8 mouse cellular contexts compared by ENCODE assay signal in genomic region chr4:3080385-3081125, GRCm38 (mm10).
A peak's percentile ranks its signal among the peaks of the same experiment; 100 is the strongest.
DNase-seq lines count a peak whose midpoint lies in the region; ATAC-seq and TF ChIP-seq lines count a peak whose summit lies in the region.

No protein-coding gene starts in this region.

- H3K9ac ChIP-seq in embryonic facial prominence, embryonic 15.5 days, result no peak overlapping the region
- H3K9ac ChIP-seq in hindbrain, embryonic 14.5 days, result no peak overlapping the region
- no peak overlapping the region for H3K9ac ChIP-seq in midbrain, embryonic 14.5 days (replicated peaks; ENCODE audit: low read length)

- ATAC-seq in embryonic facial prominence, embryonic 15.5 days (ENCODE audit: insufficient number of reproducible peaks, low FRiP score, low TSS enrichment, low read depth), result peak; percentile 37; the same call in 1 of the 2 replicates
- peak; percentile 22 for ATAC-seq in hindbrain, embryonic 14.5 days (ENCODE audit: low FRiP score)
- ATAC-seq in midbrain, embryonic 14.5 days (ENCODE audit: low FRiP score, low TSS enrichment), result peak; percentile 26

- DNase-seq in lung, adult 2 months, result peak; percentile 1
- no peak for DNase-seq in lung, postnatal 25 days (ENCODE audit: low spot score)
- no peak for DNase-seq in hindbrain, embryonic 14.5 days (ENCODE audit: low spot score)
- peak; percentile 0 for DNase-seq in midbrain, embryonic 14.5 days
- DNase-seq in left cerebral cortex, adult 11 months (ENCODE audit: low spot score), result no peak
- DNase-seq in layer of hippocampus, adult 11-12 months (ENCODE audit: low spot score), result no peak
- DNase-seq in lung, postnatal 14 days, result no peak

- no peaks in the 10 kb centered on the region for H3K27me3 ChIP-seq in embryonic facial prominence, embryonic 15.5 days
- no peaks in the 10 kb centered on the region for H3K27me3 ChIP-seq in hindbrain, embryonic 14.5 days (ENCODE audit: control insufficient read depth, insufficient read depth, low read length)
- H3K27me3 ChIP-seq in midbrain, embryonic 14.5 days (ENCODE audit: control insufficient read depth, insufficient read depth, low read length), result no peaks in the 10 kb centered on the region

- H3K27ac ChIP-seq in embryonic facial prominence, embryonic 15.5 days (replicated peaks), result no peak overlapping the region
- H3K27ac ChIP-seq in hindbrain, embryonic 14.5 days, result no peak overlapping the region
- no peak overlapping the region for H3K27ac ChIP-seq in midbrain, embryonic 14.5 days (replicated peaks; ENCODE audit: low read depth, low read length)

- peaks cover 61% of the 10 kb centered on the region for H3K9me3 ChIP-seq in embryonic facial prominence, embryonic 15.5 days (replicated peaks)
- peaks cover 66% of the 10 kb centered on the region for H3K9me3 ChIP-seq in hindbrain, embryonic 14.5 days (ENCODE audit: control insufficient read depth, low read length)
- H3K9me3 ChIP-seq in midbrain, embryonic 14.5 days (ENCODE audit: control insufficient read depth, low read length), result peaks cover 65% of the 10 kb centered on the region

- TF ChIP-seq POLR2A in lung, adult 2 months (IDR thresholded peaks at IDR 0.05; ENCODE audit: borderline replicate concordance, extremely low read depth, low read depth, low read length), result no peak

- no peak overlapping the region for H3K4me2 ChIP-seq in embryonic facial prominence, embryonic 15.5 days (replicated peaks)
- H3K4me2 ChIP-seq in hindbrain, embryonic 14.5 days (replicated peaks), result no peak overlapping the region
- no peak overlapping the region for H3K4me2 ChIP-seq in midbrain, embryonic 14.5 days (ENCODE audit: low read length)

- H3K4me3 ChIP-seq in lung, adult 2 months (replicated peaks; ENCODE audit: extremely low read depth, low read depth, low read length), result no peak overlapping the region
- H3K4me3 ChIP-seq in embryonic facial prominence, embryonic 15.5 days (replicated peaks), result no peak overlapping the region
- H3K4me3 ChIP-seq in hindbrain, embryonic 14.5 days (replicated peaks; ENCODE audit: low read length), result no peak overlapping the region
- H3K4me3 ChIP-seq in midbrain, embryonic 14.5 days (replicated peaks; ENCODE audit: low read depth, low read length), result no peak overlapping the region

- no peak for TF ChIP-seq CTCF in lung, adult 2 months (IDR thresholded peaks at IDR 0.05; ENCODE audit: insufficient read depth, low read length)

- H3K4me1 ChIP-seq in lung, adult 2 months (ENCODE audit: control insufficient read depth, insufficient read depth, low read length), result no peaks in the 10 kb centered on the region
- no peaks in the 10 kb centered on the region for H3K4me1 ChIP-seq in embryonic facial prominence, embryonic 15.5 days
- no peaks in the 10 kb centered on the region for H3K4me1 ChIP-seq in hindbrain, embryonic 14.5 days (replicated peaks; ENCODE audit: control insufficient read depth, insufficient read depth, low read length)
- no peaks in the 10 kb centered on the region for H3K4me1 ChIP-seq in midbrain, embryonic 14.5 days (ENCODE audit: control insufficient read depth, insufficient read depth, low read length)

- WGBS in lung, adult 2 months, result 54% methylated on average over 7 of the region's 7 CpGs
- 61% methylated on average over 7 of the region's 7 CpGs for WGBS in embryonic facial prominence, embryonic 15.5 days
- 58% methylated on average over 7 of the region's 7 CpGs for WGBS in hindbrain, embryonic 14.5 days
- 59% methylated on average over 7 of the region's 7 CpGs for WGBS in midbrain, embryonic 14.5 days

- no peaks in the 10 kb centered on the region for H3K36me3 ChIP-seq in embryonic facial prominence, embryonic 15.5 days
- no peaks in the 10 kb centered on the region for H3K36me3 ChIP-seq in hindbrain, embryonic 14.5 days (replicated peaks; ENCODE audit: control insufficient read depth, insufficient read depth)
- no peaks in the 10 kb centered on the region for H3K36me3 ChIP-seq in midbrain, embryonic 14.5 days (ENCODE audit: control insufficient read depth, insufficient read depth, low read length)

Comparison
In these comparisons a context has a peak if more than half of its experiments do, and no peak if none do; other contexts are left out.
1. DNase-seq: peak in lung, adult 2 months (single experiment) and midbrain, embryonic 14.5 days (single experiment); none in lung, postnatal 25 days (single experiment), hindbrain, embryonic 14.5 days (single experiment), left cerebral cortex, adult 11 months (single experiment), layer of hippocampus, adult 11-12 months (single experiment) and lung, postnatal 14 days (single experiment).
2. Peak in every context shown above with its lines, with median percentiles within 50 percentile points of each other: ATAC-seq.